Mouse (Mus musculus) embryonic facial prominence, embryonic 10.5 days (tissue): Measurements from ENCODE around the gene Polr2j. TPM values are rescaled to one million over a fixed set of nuclear protein-coding genes. Genes with fewer than 3 reads are reported as not detected.

Experiments used
- DNase-seq: peaks from one replicate; pipeline ENCODE4 v3.0.0-alpha.2; 2017; ENCODE audit warnings: low spot score
- H3K27ac ChIP-seq: fragments of 300-500 bp; sonication (generic); replicated peaks from 2 replicates; pipeline ENCODE4 v1.5.1; 2016; ENCODE audit warnings: mild to moderate bottlenecking
- H3K27me3 ChIP-seq: fragments of 300-500 bp; sonication (generic); replicated peaks from 2 replicates; pipeline ENCODE4 v1.6.1; 2016; ENCODE audit warnings: low read depth, mild to moderate bottlenecking; ENCODE audit not compliant: poor library complexity, severe bottlenecking
- H3K36me3 ChIP-seq: fragments of 300-500 bp; sonication (generic); replicated peaks from 2 replicates; pipeline ENCODE4 v1.6.1; 2016; ENCODE audit warnings: mild to moderate bottlenecking, moderate library complexity
- H3K4me1 ChIP-seq: fragments of 300-500 bp; sonication (generic); 2 replicates; pipeline ENCODE4 v1.6.1; 2016
- H3K4me3 ChIP-seq: fragments of 300-500 bp; sonication (generic); 2 replicates; pipeline ENCODE4 v1.5.1; 2016; ENCODE audit warnings: mild to moderate bottlenecking, moderate library complexity
- H3K9me3 ChIP-seq: fragments of 300-500 bp; sonication (generic); 2 replicates; pipeline ENCODE4 v1.6.1; 2016; ENCODE audit warnings: mild to moderate bottlenecking
- WGBS: fragments of 180-500 bp; shearing (Covaris S2); methylation state at CpG from one replicate; pipeline ENCODE4 v1.1.7; 2016; 5-methylcytosine and 5-hydroxymethylcytosine counted together
- polyA plus RNA-seq: library from polyadenylated mRNA; unstranded; fragments of >200 nt; fragmentation: Nextera tagmentation; extraction: Ambion mirVana; gene quantifications from 2 replicates; pipeline ENCODE4 v1.2.1, GENCODE M21; 2016

Polr2j gene
- polyA plus RNA-seq, 1 experiment from 2014 or later, result 301 TPM

DNA sequence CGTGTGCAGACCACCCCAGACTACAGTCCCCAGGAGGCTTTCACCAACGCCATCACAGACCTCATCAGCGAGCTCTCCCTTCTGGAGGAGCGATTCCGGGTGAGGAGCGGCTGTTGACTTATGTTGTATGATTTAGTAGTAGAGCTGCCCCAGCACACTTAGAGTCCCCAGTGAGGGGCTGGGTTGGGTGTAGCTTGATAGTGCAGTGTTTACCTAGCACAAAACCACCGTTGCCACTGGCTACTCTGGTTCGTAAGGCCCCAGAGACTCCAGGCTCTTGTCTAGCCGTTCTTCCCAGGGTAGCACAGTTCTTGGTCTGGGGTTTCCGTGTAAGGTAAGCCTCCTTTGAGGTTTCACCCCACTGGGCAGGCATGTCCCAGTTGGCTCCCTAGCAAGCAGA is 5.7 kb downstream of the Polr2j start:
- Histone ChIP-seq H3K27me3 (no peaks in the 10 kb centered on the region), H3K36me3 (peaks cover 89% of the 10 kb centered on the region), H3K4me1 (peaks cover 15% of the 10 kb centered on the region), H3K27ac (no peak overlapping the region), H3K9me3 (no peaks in the 10 kb centered on the region), H3K4me3 (no peak overlapping the region)
- no peak for DNase-seq
- 90% methylated on average over 10 of the region's 10 CpGs for WGBS

DNA sequence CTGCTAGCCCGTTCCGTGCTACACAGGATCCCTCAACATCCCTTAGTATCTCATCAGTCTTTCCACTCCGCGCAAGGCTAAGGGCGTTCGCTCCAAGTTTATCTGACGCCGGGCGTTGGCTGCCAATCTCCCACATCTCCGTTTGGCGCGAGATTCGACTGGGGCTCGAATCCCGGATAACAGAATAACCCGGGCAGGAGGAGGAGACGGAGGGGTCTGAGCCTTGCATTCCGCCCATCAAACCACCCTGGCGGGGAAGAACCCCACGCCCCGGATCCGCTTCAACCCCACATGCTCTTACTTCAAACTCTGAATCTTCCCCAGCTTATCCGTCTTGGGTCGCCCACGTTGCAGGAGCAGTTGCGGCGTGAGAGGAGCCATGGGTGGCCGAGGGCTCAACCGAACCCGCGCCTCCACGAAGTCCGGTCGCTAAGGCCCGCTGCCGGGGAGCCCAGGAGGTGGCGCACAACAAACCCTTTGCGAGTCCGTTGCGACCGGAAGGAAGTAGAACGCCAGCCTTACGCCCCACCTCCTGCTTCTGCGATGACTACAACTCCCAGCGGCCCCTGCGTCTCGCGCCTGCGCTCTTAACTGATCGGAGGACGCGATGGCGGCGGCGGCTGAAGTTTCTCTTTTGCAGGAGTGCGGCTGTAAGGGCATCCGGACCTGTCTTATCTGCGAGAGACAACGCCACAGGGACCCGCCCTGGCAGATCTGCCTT is 19.3 kb downstream of the Polr2j start, which contains the start of the genes Lrwd1 and Alkbh4:
Gene Lrwd1 (minus strand): TSS at position 504 of the 721 bp plus-strand sequence.
Gene Alkbh4 (plus strand): TSS at position 576 of the 721 bp plus-strand sequence.
- no peaks in the 10 kb centered on the region for H3K27me3 ChIP-seq

GRCm38 (mm10) chr5:136136292-136136990 is 20.0 kb downstream of the Polr2j start:
- Histone ChIP-seq H3K4me1 (peaks cover 22% of the 10 kb centered on the region), H3K36me3 (peaks cover 66% of the 10 kb centered on the region), H3K27ac (peak overlapping the region; percentile 87), H3K4me3 (peak overlapping the region; percentile 70), H3K9me3 (no peaks in the 10 kb centered on the region), H3K27me3 (no peaks in the 10 kb centered on the region)
- DNase-seq, result peak; percentile 33
- WGBS, result 7% methylated on average over 20 of the region's 20 CpGs

More for the DNA sequence above, 19.3 kb downstream of the Polr2j start, which contains the start of the genes Lrwd1 and Alkbh4:
- DNase-seq, result peak; percentile 96
- Histone ChIP-seq H3K4me1 (peaks cover 22% of the 10 kb centered on the region), H3K27ac (peak within 1 kb of the TSS; percentile 87), H3K4me3 (peak within 1 kb of the TSS; percentile 70), H3K9me3 (no peaks in the 10 kb centered on the region), H3K36me3 (peaks cover 66% of the 10 kb centered on the region)
- WGBS, result under 1% methylated on average over 60 of the region's 60 CpGs

DNA sequence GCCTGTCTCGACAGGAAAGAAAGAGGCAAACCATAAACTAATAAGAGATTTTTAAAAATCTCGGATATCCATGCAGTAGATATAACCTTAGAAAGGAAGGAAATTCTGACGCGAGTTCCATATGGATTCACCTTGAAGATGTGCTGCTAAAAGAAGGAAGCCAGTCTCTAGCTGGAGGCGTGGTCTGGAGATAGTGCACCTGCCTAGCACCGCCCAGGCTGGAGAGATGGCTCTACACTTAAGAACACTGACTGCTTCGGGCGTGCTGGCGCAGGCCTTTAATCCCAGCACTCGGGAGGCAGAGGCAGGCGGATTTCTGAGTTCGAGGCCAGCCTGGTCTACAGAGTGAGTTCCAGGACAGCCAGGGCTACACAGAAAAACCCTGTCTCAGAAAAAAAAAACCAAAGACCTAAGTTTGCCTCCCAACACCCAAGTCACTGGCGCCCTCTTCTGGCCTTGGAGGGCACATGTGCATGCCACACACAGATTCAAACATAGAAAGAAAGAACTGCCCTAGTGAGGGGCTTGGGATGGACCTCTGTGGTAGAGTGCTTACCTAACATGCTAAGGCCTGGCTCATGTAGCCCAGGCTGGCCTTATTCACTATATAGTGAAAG is 21.3 kb downstream of the Polr2j start:
- H3K36me3 ChIP-seq, result peaks cover 68% of the 10 kb centered on the region
- H3K27me3 ChIP-seq, result no peaks in the 10 kb centered on the region
- 75% methylated on average over 13 of the region's 13 CpGs for WGBS
- H3K4me3 ChIP-seq, result peak overlapping the region; percentile 70; the same call in 1 of the 2 replicates
- peaks cover 22% of the 10 kb centered on the region for H3K4me1 ChIP-seq
- DNase-seq, result peak; percentile 53
- H3K9me3 ChIP-seq, result 0 out of 2 replicates have a peak, but pooled peaks cover 3% of the 10 kb centered on the region
- no peak overlapping the region for H3K27ac ChIP-seq

- DNase-seq, result no peak
- WGBS, result 95% methylated on average over 13 of the region's 13 CpGs
- peaks cover 7% of the 10 kb centered on the region; the same call in 1 of the 2 replicates for H3K9me3 ChIP-seq
These were observed 23.0 kb downstream of the Polr2j start for GRCm38 (mm10) chr5:136139393-136139792.

DNA sequence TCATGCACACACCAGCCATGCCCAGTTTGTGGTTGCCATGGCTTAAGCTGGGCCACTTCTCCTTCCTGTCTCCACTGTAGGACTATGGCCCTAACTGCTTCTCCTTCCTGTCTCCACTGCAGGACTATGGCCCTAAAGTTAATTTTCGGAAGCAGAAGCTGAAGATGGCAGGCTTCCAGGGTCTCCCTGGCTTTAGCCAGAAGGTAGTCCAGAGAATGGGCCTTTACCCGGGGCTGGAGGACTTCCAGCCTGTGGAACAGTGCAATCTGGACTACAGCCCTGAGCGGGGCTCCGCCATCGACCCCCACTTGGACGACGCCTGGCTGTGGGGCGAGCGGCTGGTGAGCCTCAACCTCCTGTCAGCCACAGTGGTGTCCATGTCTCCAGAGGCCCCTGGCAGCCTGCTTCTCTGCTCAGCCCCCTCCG is 23.6 kb downstream of the Polr2j start:
- peaks cover 7% of the 10 kb centered on the region; the same call in 1 of the 2 replicates for H3K9me3 ChIP-seq
- no peak overlapping the region for H3K27ac ChIP-seq
- no peak overlapping the region for H3K4me3 ChIP-seq
- 95% methylated on average over 10 of the region's 10 CpGs for WGBS
- no peak for DNase-seq
- H3K4me1 ChIP-seq, result peaks cover 13% of the 10 kb centered on the region
- peaks cover 50% of the 10 kb centered on the region for H3K36me3 ChIP-seq
- no peaks in the 10 kb centered on the region for H3K27me3 ChIP-seq

More at GRCm38 (mm10) chr5:136139393-136139792, 23.0 kb downstream of the Polr2j start:
- no peaks in the 10 kb centered on the region for H3K27me3 ChIP-seq
- peaks cover 52% of the 10 kb centered on the region for H3K36me3 ChIP-seq
- peaks cover 20% of the 10 kb centered on the region for H3K4me1 ChIP-seq
- no peak overlapping the region for H3K27ac ChIP-seq
- no peak overlapping the region for H3K4me3 ChIP-seq

DNA sequence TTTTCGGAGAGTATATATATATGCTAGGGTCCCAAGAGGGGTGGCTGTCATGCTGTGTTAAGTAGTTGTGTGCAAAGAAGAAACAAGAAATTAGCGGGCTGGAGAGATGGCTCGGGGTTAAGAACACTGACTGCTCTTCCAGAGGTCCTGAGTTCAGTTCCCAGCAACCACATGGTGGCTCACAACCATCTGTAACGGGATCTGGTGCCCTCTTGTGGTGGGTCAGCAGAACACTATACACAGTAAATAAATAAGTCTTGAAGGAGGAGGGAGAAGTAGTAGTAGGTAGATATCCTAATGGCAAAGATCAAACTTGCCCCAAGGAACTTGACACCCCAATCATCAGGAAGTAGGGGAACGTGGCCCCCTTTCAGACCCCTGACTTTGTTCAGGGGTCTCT is 26.3 kb downstream of the Polr2j start:
- no peaks in the 10 kb centered on the region for H3K4me1 ChIP-seq
- H3K27ac ChIP-seq, result no peak overlapping the region
- H3K36me3 ChIP-seq, result peaks cover 50% of the 10 kb centered on the region
- H3K9me3 ChIP-seq, result peaks cover 7% of the 10 kb centered on the region; the same call in 1 of the 2 replicates
- no peak overlapping the region for H3K4me3 ChIP-seq
- DNase-seq, result no peak
- 83% methylated on average over 5 of the region's 5 CpGs for WGBS
- no peaks in the 10 kb centered on the region for H3K27me3 ChIP-seq

- H3K27me3 ChIP-seq, result no peaks in the 10 kb centered on the region
- 91% methylated on average over 6 of the region's 6 CpGs for WGBS
- H3K4me1 ChIP-seq, result no peaks in the 10 kb centered on the region
- no peak overlapping the region for H3K27ac ChIP-seq
- peaks cover 46% of the 10 kb centered on the region for H3K36me3 ChIP-seq
- DNase-seq, result no peak
- no peak overlapping the region for H3K4me3 ChIP-seq
- H3K9me3 ChIP-seq, result peaks cover 7% of the 10 kb centered on the region; the same call in 1 of the 2 replicates
These were observed 26.8 kb downstream of the Polr2j start for GRCm38 (mm10) chr5:136143161-136143755.

- Histone ChIP-seq H3K27me3 (no peaks in the 10 kb centered on the region), H3K4me1 (no peaks in the 10 kb centered on the region), H3K36me3 (peaks cover 30% of the 10 kb centered on the region), H3K4me3 (no peak overlapping the region), H3K9me3 (peaks cover 7% of the 10 kb centered on the region; the same call in 1 of the 2 replicates), H3K27ac (no peak overlapping the region)
- 79% methylated on average over 12 of the region's 12 CpGs for WGBS
- DNase-seq, result no peak
These were observed 28.4 kb downstream of the Polr2j start for GRCm38 (mm10) chr5:136144606-136145430.

DNA sequence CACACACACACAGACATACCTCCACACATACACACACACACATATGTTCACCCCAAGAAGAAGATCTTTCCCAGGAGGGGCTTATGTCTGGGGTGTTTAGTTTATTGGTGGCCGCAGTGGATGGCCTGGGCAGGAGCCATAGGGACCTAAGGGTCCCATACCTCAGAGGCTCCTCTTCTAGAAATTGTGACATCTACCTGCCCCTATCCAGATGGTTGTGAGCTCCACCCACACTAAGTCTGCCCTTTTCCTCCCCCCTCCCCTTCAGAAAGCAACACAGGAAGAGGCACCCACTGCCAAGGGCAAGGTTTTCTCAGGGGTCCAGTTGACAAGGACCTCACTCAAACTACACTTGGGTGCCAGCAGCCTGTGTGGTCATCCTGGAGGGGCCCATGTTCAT is 30.5 kb downstream of the Polr2j start:
- Histone ChIP-seq H3K27ac (no peak overlapping the region), H3K4me3 (no peak overlapping the region), H3K4me1 (no peaks in the 10 kb centered on the region), H3K36me3 (peaks cover 9% of the 10 kb centered on the region), H3K9me3 (peaks cover 7% of the 10 kb centered on the region; the same call in 1 of the 2 replicates), H3K27me3 (no peaks in the 10 kb centered on the region)
- no peak for DNase-seq
- WGBS, result 97% methylated on average over 1 of the region's 1 CpGs

GRCm38 (mm10) chr5:136147704-136148103 is 31.3 kb downstream of the Polr2j start:
- 73% methylated on average over 8 of the region's 8 CpGs for WGBS
- Histone ChIP-seq H3K4me3 (no peak overlapping the region), H3K9me3 (peaks cover 4% of the 10 kb centered on the region; the same call in 1 of the 2 replicates), H3K27me3 (no peaks in the 10 kb centered on the region), H3K4me1 (no peaks in the 10 kb centered on the region), H3K36me3 (peaks cover 1% of the 10 kb centered on the region; the same call in 1 of the 2 replicates), H3K27ac (no peak overlapping the region)
- DNase-seq, result no peak
